Mouse (Mus musculus) thymus, postnatal 36 days (tissue): Measurements from ENCODE around the gene Gm3015.
"Not testable (repeated sequence)": the region's sequence is repeated elsewhere in the genome, so short reads cannot be mapped to it uniquely, and the experiment has no call there.

ENCODE experiments used
- DNase-seq, 2 experiments: peaks; one replicate each; pipeline ENCODE4 v3.0.0; 2022; ENCODE audit warnings: mixed read lengths in 2 of 2

Gene Gm3015

DNA sequence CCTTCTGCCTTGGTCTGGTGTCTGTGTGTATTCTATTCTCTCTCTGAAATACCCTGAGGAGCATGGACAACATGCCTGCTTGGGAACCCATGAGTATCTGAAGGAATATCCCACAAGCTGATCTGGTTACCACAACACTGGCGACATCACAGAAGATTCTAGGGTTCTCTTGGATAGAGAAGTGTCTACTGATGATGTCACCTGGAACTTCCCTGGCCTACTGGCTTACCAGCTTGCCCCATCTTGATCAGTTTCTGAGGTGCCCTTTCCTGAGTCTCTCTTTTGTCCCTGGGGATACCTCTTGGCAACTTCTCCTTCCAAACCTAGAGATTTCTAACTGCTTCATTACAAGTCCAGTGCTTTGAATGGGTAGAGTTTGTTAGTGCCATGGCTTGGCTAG is at the start of gene Gm3015:
Gene Gm3015, minus strand, starts transcription at position 101 of the 400 bp plus-strand sequence.
- DNase-seq = not testable (repeated sequence)

DNA sequence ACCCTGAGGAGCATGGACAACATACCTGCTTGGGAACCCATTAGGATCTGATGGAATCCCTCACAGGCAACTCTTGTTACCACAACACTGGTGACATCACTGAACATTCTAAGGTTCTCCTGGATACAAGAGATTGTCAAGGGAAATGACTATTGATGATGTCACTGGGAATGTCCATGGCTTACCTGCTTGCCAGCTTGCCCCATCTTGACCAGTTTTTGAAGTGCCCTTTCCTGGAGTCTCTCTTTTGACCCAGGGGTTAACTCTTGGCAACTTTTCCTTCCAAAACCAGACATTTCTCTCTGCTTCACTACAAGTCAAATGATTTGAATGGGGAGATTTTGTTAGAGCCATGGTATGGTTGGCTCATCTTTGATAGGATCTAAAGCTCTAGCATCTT is 29.3 kb upstream of the Gm3015 start, which contains the start of gene Gm10377:
Gene Gm10377, minus strand, starts transcription at position 101 of the 400 bp plus-strand sequence.
- not testable (repeated sequence) for DNase-seq
